Mouse (Mus musculus) embryo, embryonic 11 days (tissue): ENCODE data around the gene Chmp2b.

Experiments used
- DNase-seq: peaks from one replicate; pipeline ENCODE4 v3.0.0-alpha.2; 2015

The Chmp2b gene

DNA sequence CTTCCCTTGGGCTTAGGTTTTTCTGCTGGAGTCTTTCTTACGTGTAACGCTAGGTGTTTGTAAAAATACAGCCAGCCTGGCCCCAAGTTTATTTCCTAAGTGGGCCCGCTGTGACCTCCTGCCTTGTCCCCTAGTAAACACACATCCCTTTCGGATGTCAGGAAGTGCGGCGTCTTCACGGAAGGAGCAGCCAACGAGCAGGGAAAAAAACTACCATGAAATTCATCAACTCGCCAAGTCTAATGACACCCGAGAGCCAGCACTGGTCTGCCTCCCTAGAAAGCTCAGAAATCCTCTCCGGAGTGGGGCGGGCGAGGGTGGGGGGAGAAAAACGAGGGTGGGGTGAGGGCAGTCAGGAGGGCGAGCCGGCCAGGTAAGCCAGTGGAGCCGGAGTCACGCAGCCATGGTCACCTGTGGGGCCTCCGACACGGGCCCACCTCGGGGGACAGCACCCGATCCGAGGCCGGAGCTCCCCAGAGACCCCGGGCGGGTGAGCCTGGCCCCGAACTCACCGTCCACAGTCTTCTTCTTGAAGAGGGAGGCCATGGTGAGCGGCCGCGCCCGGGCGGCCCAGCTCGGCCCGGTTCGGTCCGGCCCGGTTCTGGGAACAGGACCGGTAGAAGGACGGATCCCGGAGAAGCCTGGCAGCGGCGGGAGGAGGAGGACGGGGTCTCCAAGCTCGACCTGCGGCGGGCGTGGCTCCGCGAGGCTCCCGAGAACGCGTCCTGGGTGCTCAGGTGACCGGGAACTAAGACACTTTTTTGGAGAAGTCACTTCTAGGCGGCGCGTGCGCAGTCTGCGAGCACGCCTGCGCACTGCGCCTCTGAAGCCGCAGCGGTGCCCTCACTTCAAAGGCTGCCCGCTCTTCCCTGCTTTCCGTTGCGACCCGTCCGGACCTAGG is at the start of gene Chmp2b:
TSS of gene Chmp2b (minus strand) at position 764 of the 901 bp plus-strand sequence.
- peak; percentile 93 for DNase-seq

DNA sequence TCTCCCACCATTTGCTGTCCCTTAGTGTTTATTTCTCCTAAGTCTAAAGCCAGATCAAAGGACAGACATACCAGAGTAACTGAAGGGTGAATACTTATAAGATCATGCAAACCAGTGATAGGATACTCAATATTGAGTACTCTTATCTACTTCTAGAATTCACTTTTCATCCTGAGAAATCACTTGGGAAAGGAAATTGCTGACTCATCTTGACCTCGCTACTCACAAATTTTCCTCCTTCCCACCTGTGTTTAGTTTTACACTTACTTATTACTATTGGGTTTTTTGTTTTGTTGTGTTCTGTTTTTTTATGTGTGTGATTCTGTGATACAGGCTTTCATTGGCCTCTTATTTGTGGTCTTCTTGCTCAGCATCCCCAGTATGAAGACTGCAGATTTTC is 49.2 kb upstream of the Chmp2b start:
- no peak for DNase-seq

DNA sequence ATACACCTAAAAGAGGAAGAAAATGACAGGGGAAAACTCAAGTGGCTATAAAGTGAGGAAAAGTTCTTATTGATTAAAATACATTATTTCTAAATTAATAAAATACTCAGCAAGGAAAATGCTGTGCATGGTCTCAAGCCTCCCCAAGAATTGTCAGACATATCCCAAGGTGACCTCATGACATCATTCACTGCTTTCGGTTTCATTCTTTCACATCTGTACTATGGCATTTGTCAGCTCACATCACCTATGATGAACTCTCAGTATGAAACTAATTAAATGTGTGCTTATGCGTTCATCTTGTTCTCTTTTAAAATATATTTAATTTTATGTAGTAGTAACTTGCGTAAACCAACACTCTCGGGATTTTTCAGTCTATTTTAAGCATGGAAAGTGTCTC is 38.3 kb upstream of the Chmp2b start:
- DNase-seq, result no peak

DNA sequence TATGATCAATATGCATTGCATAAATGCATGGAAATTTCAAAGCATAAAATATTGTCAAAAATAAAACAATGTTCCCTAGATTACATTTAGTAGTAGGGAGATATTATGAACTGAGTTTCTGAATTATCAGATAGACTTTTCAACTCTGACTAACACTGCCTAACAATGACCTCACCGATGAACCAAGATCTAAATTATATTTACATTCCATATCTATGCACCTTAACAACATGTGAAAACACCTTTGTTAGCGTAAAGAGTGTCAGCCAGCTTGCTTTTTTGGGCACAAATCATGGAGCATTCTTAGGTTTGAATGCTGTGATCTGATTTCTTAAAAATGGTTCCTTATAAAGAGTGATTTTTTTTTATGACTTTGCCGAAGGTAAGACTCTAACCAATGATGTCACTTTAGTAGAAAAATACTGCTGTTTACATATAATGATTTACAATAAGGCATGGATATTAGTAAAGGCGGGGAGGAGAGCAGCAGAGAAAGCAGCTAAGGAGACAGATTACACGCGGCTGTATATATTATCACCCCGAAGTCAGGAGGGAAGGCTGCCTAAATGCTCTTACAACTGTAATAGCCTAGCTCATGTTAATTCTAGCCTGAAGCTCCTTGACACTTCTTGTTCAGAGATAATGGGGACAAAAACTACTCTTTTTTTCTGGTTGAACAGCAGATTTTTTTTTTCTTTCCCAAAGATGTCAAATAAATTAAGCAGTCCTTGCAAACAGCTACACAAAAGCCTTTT is 23.8 kb upstream of the Chmp2b start:
- no peak for DNase-seq

DNA sequence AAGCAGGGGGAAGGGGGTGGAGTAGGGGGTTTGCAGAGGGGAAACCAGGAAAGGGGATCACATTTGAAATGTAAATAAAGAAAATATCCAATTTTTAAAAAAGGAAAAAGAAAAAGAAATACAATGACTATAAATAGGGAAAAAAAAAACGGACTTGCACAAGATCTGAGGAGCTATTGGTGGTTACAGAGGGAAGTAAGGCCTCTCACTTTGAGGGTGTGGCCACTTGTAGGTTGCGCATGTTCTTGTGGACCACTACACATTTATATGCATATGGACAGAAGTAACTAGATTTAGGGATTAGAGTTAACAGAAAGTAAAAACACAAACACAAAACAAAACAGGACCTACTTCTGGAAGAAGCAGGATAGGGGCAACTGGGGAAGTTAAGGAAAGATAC is 23.2 kb upstream of the Chmp2b start:
- no peak for DNase-seq

DNA sequence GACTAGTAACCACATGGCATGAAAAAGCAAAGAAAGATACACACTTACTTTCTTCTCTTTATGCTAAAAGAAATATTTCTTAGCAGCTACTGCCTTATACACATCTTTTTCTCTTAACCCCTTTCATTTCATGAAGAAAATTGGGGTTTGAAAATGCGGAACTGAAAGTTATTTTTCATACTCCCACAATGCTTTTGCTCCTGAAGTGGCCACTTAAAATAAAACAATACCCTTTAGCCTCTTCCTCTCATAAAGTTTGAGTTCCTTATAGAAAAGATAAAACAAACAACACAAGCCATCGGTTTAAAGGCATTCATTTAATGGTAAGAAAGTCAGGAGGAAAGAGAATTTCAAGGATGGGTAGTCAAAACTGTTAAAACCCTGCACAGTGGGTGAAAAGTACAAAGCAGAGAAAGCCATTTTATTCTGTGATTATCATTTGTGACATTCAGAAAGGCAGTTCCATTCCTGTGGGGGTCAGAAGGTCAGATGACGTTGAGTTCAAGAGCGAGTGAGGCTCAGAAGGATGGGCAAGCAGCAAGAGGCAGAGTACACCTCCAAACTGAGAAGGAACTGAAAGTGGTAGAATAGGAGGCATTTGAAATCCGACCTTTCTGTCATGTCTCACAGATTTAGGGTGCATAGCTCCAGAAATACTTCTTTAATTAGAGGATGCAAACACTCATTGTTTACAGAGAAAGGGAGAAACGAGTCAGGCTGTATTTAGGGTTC is 14.9 kb upstream of the Chmp2b start:
- no peak for DNase-seq

DNA sequence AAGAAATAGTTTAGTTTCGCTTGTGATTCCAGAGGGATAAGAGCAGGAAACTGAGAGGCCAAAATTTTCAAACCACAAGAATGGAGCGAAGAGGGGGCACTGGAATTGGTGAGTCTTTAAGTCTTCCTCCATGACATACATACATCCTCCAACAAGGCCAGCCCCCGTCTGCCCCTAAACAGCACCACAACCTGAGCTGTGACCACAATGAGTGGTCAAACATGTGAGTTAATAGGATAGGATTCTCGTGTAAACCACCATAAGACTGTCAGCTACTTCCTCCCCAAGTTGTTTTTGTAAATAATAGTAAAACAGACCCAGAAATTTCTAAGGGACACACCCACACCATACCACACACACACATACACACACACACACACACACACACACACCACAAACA is 6.3 kb upstream of the Chmp2b start:
- no peak for DNase-seq

DNA sequence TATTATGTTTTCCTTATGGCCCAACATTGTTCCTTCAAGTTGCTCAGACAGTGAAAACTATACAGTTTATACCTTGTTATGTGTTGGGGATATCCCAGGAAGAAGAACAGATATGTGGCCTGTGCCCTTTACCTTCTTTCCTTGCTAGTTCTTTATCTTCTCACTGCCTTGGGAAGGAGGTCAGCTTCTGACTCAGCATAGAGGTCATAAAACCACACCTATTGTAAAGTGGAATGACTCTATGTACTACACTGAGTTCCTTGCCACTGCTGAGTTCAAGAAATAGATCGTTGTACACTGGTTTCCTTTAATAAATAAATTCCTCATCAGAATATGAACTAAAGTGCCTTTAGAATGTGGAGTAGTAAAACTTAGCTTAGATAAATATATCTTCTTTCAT is 2.4 kb upstream of the Chmp2b start:
- DNase-seq, result no peak

DNA sequence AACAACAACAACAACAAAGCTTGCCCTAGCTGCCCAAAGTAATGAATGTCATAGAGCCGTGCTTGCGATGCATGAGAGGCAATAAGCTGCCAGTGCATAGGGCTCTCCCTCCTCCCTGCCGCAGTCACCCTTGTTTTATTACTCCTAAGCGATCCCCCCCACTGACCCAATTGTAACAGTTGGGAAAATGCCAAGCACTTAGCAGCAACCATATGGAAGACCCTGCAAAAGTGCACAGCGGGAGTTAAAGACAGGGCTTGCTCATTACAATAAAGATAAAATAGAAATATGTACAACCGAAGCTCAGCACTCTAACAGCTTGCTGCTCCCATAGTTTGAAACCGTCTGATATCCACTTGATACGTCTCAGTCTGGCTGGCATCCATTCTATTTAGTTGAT is 1.8 kb upstream of the Chmp2b start:
- no peak for DNase-seq

DNA sequence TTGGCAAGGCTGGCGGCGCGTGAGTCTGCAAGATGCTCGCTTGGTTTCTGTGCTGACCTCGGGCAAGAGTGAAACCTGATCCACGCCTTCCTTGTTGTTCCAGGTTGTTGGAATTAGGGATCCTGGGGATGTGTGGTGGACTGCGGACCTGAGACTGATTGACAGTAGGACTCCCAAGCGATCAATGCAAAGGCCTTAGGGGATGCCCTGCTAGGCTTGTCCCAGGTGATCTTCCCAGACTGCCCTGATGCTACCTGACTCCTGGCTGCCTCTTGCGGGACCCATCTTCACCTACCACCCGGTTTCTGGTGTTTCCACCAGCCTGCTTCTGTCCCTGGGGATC is 309 bp upstream of the Chmp2b start:
- no peak for DNase-seq

DNA sequence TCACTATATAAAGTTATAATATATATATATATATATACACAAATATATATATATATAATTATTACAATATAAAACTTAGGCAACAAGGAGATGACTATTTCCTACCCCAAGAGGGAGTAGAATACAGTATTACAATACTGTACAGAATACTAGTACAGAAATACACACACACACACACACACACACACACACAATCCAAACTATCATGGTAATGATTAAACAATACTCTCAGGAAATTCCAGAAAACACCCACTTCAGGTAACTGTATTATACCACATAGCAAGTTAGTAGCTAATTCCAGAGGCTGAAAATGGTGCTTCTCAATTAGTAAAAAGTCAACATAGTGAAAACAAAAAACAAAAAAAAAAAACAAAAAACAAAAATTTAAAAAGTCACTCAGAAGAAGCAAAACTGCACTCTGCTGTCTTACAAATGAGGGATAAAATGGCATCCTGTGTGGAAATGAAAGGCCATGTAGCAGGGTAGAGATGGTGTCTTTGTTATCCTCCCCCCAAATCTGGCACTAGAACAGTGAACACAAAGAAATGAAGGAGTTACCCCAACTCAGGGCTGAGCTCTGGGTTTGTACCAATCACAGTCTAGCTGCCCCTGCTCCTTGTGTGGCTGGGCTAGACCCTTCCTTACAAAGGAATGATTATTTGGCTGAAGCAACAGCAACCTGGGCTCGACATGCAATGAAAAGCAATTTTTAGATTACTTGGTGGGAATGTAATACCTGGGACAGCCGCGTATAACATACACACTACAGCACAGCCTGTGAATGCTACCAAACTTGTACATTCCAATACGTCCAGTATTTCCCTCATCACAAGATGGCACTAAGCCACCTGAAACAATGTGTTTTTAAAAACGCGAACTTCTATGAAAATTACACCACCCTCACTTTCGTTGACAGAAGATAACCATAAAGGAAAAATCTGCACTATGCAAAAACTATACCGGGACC is 1.2 kb downstream of the Chmp2b start:
- peak; percentile 16 for DNase-seq

DNA sequence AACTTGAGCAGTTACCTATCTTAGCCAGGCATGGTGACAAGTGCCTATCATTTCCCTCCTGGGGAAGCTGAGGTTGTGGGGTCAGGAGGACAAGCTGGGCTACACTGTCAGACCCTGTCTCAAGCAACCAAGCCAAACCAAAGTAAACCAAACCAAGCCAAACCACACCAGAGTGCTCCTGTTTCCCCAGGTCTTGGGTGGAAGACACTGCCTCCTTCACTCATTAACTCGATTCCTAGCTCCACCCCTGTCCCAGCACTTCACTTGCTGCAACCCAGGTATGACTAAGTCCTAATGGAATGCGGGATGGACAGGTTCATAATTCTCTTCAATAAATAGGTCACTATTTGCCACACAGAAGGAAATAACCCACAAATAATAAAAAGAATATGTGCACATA is 2.9 kb downstream of the Chmp2b start:
- DNase-seq, result no peak

DNA sequence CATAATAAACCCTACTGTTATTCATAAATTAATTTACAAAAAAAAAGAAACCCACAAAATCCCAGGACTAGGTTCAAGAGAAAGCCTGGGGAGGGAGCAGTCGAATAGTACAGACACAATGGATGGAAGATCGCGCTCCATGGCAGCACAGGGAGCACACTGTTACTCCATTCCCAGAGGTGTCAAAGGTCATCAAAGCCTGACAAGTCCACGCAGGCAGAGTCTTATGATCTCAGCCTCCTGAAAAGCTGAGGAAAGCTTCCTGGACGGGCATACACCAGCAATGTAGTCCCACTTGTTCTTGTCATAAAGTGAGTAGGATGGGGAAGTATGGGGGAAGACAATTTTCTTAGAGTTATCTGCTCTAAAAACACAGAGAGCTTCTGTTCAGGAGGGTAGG is 5.2 kb downstream of the Chmp2b start:
- DNase-seq, result peak; percentile 9

DNA sequence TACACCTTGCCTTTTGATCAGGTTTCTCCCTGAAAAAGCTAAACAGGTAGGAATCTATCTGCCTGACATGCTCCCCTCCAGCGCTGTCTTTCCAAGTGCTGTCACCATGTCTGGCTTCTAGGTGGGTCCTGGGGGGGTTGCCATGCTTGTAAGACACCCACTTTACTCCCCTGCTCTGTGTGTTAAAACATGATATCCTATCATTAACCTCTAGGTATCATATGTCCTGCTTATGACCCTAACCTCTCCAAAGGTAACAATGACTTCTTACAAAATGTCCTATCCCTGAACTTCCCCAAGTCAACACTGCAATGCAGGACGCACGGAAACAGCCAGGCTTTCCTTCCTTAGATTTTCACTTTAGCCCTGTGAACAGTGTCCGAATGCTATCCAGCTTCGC is 8.3 kb downstream of the Chmp2b start:
- DNase-seq, result no peak

DNA sequence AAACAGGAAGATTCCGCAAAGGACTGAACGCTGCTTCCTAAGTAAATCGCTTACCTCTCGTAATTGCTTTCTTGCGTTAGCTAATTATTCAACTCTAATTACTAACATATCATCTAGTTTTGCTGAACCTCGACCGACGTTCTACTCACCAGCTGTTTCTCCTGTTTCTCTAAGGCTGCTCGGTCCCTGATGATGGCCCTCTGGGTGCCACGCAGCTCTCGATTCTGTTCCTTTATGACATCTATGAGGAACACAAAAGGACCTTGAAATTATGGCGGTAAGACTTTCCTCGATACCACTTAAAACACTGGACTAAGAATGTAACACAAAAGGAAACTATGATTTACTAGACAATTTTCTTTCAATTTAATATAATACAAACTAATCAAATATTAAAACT is 11.7 kb downstream of the Chmp2b start:
- no peak for DNase-seq

DNA sequence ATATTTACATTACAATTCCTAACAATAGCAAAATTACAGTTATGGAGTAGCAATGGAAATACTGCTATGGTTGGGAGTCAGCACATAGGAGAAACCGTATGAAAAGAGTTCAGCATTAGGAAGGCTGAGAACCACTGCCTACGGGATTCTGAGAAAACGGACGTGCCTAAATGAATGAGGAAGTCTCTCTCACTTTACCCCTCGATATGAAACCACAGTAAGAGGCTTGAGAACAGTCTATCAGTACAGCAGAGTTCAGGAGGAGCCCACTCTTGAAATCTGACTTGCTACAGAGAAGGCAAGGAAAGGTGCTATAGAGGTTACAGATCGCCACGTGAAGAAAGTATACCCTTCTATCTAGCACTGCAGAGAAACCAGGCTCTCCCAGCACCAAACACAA is 13.6 kb downstream of the Chmp2b start:
- no peak for DNase-seq

DNA sequence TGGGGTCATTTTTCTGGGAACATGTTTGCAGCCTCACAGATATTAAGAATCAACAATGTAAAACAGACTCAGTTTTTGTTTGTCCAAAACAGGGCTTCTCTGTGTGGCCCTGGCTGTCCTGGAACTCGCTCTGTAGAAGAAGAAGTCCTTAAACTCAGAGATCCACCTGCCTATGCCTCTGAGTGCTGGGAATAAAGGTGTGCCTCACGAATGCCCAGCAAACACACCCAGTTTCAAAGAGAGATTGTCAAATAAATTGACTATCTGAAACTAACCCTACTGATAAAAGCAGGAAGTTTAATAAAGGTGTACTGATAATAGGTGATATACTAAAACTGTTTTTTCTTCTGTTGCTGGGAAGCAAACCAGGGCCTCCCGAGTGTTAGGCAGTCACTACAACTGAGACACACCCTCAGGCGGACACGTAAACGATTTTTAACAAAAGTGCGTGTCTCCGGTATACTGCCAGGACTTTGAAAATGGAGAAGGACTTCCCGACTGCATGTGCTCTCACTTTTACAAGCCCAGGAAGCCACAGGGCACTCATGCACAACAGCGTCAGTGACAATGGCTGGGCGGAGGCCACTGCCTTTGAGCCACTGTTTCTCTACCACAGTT is 18.7 kb downstream of the Chmp2b start:
- DNase-seq, result no peak

DNA sequence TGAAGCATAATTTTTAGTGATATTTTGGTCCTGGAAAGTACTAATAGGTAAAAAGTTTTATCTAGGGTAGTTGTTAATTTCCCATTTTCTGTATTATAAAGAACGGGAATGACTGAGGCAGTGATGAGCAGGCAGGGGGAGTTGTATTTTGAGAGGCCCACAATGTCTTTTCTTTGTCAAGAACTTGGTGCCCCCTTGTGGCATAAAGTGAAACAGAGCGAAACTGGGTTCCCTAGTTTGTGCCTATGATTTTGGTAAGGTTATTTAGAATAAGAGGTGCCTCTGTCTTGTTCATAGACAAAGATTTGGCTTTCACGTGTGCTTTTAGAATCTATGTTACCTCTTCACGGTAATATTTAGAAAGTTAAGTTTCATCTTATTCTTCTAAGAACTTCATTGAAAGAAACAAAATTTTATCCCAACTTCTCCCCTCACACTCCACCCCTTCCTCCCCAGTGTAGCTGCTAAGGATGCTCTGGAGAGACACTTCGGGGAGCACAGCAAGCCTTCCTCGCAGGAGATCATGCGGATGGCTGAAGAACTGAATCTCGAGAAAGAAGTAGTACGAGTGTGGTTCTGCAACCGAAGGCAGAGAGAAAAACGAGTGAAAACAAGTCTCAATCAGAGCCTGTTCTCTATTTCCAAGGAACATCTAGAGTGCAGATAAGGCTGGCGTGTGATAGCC is 29.1 kb downstream of the Chmp2b start:
- DNase-seq, result peak; percentile 76

DNA sequence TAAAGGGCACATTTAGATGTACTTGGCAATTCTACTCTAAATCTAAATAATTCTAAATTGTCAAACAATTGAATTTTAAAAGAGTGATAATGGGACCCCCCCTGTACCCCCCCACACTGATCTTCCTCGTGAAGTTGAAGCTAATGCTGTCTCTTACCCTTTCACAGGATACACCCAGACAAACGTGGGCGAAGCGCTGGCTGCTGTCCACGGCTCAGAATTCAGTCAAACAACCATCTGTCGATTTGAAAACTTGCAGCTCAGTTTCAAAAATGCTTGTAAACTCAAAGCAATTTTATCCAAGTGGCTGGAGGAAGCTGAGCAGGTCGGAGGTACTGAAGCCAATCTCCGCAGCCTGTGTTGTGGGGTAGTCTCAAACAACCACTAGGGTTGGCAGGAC is 30.9 kb downstream of the Chmp2b start:
- DNase-seq, result no peak

DNA sequence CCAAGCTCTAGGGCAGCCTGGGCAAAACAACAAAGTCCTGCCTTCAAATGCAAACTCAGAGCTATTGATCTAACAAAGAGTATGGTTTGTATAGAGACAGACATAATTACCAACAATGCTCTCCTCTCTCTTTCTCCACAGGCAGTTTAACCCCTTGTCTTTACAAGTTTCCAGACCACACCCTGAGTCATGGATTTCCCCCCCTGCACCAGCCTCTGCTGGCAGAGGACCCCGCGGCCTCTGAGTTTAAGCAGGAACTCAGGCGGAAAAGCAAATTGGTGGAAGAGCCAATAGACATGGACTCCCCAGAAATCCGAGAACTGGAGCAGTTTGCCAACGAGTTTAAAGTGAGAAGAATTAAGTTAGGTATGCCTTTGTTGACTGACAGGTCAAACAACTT is 32.9 kb downstream of the Chmp2b start:
- DNase-seq, result peak; percentile 49

DNA sequence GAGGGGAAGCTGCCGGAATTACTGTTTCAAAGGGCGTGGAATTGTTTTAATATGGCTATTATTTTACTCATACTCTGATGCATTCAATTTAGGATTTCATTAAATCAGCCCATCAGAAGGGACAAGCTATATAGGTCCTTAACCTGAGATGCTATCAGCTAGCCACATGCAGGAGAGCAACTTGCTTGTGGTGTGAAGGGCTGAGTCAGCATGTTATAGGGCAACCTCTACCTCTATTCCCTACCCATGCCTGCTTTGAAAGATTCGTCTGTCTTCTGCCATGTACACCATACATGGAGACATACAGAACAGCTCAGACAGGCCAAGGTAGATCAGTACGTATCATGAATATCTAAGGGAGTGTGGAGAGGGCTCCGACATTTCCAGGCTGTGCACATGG is 35.8 kb downstream of the Chmp2b start:
- DNase-seq, result no peak
